Mouse (Mus musculus) MEL (cell line): Measurements from ENCODE around the gene Ltv1. TPM values are rescaled to one million over a fixed set of nuclear protein-coding genes. Genes with fewer than 3 reads are reported as not detected.

Experiments
- DNase-seq: peaks from one replicate; pipeline ENCODE4 v3.0.0; 2011; ENCODE audit warnings: low read depth, low spot score
- H3K27ac ChIP-seq: 2 replicates; pipeline ENCODE4 v1.5.1; 2012; ENCODE audit warnings: low read depth, mild to moderate bottlenecking, control low read depth, low read length, moderate library complexity; ENCODE audit not compliant: control insufficient read depth
- H3K27me3 ChIP-seq, 2 experiments: fragments of 150-350 bp in 1 of 2; sonication (generic) in 1 of 2; 2 replicates each; pipeline ENCODE4 v1.6.1; 2012; ENCODE audit warnings: low read length in 2 of 2, mild to moderate bottlenecking in 2 of 2, improper control_type of control experiment in 1 of 2, moderate library complexity in 1 of 2; ENCODE audit not compliant: insufficient read depth in 2 of 2, control insufficient read depth in 1 of 2
- H3K36me3 ChIP-seq, 2 experiments: 2 replicates each; pipeline ENCODE4 v1.6.1; 2012 to 2014; ENCODE audit warnings: low read length in 2 of 2, improper control_type of control experiment in 1 of 2, inconsistent platforms in 1 of 2, mild to moderate bottlenecking in 1 of 2; ENCODE audit not compliant: insufficient read depth in 2 of 2, control insufficient read depth in 1 of 2
- H3K4me1 ChIP-seq, 2 experiments: fragments of 150-350 bp in 1 of 2; sonication (generic) in 1 of 2; 2 replicates each; pipeline ENCODE4 v1.6.1; 2012; ENCODE audit warnings: low read length in 2 of 2, improper control_type of control experiment in 1 of 2, mild to moderate bottlenecking in 1 of 2; ENCODE audit not compliant: insufficient read depth in 2 of 2, control insufficient read depth in 1 of 2
- H3K4me3 ChIP-seq, 2 experiments: fragments of 150-350 bp in 1 of 2; sonication (generic) in 1 of 2; 2 replicates each; pipeline ENCODE4 v1.5.1; 2012; ENCODE audit warnings: low read depth in 2 of 2, low read length in 2 of 2, mild to moderate bottlenecking in 2 of 2, moderate library complexity in 2 of 2, control low read depth in 1 of 2, improper control_type of control experiment in 1 of 2; ENCODE audit not compliant: control insufficient read depth in 1 of 2, insufficient read depth in 1 of 2
- H3K79me2 ChIP-seq: 2 replicates; pipeline ENCODE4 v1.6.1; 2012; ENCODE audit warnings: mild to moderate bottlenecking, low read length, moderate library complexity; ENCODE audit not compliant: control insufficient read depth, poor library complexity, insufficient read depth
- H3K9ac ChIP-seq: 2 replicates; pipeline ENCODE4 v1.6.1; 2012; ENCODE audit warnings: low read depth, mild to moderate bottlenecking, control low read depth, low read length, moderate library complexity; ENCODE audit not compliant: control insufficient read depth, poor library complexity, severe bottlenecking
- H3K9me3 ChIP-seq: fragments of 150-350 bp; sonication (generic); replicated peaks from 2 replicates; pipeline ENCODE4 v1.6.1; 2012; ENCODE audit warnings: mild to moderate bottlenecking, low read length, improper control_type of control experiment, moderate library complexity; ENCODE audit not compliant: insufficient read depth
- BHLHE40 ChIP-seq: IDR thresholded peaks from 2 replicates; pipeline ENCODE4 v1.6.1; 2012; ENCODE audit warnings: low read depth, mild to moderate bottlenecking, inconsistent platforms, low read length, improper control_type of control experiment, borderline replicate concordance
- ELF1 ChIP-seq: IDR thresholded peaks from 2 replicates; pipeline ENCODE4 v1.6.1; 2014; ENCODE audit warnings: low read depth, mild to moderate bottlenecking, inconsistent platforms, low read length, improper control_type of control experiment, moderate library complexity
- EP300 ChIP-seq, 2 experiments: IDR thresholded peaks; 2 replicates each; pipeline ENCODE4 v1.6.1; 2011; ENCODE audit warnings: improper control_type of control experiment in 2 of 2, low read length in 2 of 2, low read depth in 1 of 2, mild to moderate bottlenecking in 1 of 2
- KAT2A ChIP-seq: conservative IDR thresholded peaks from 2 replicates; pipeline ENCODE4 v1.6.1; 2012; ENCODE audit warnings: low read depth, low read length, improper control_type of control experiment, inconsistent platforms
- POLR2A ChIP-seq, 2 experiments: IDR thresholded peaks; 2 replicates each; pipeline ENCODE4 v1.6.1; 2011 to 2012; ENCODE audit warnings: low read length in 2 of 2, mild to moderate bottlenecking in 2 of 2, control low read depth in 1 of 2, improper control_type of control experiment in 1 of 2, low read depth in 1 of 2, moderate library complexity in 1 of 2; ENCODE audit not compliant: control insufficient read depth in 1 of 2, insufficient read depth in 1 of 2, poor library complexity in 1 of 2
- RAD21 ChIP-seq: IDR thresholded peaks from 2 replicates; pipeline ENCODE4 v1.6.1; 2011; ENCODE audit warnings: mild to moderate bottlenecking, low read depth, low read length, improper control_type of control experiment
- RCOR1 ChIP-seq: IDR thresholded peaks from 2 replicates; pipeline ENCODE4 v1.6.1; 2012; ENCODE audit warnings: low read depth, mild to moderate bottlenecking, inconsistent platforms, low read length, improper control_type of control experiment
- TBP ChIP-seq: IDR thresholded peaks from 2 replicates; pipeline ENCODE4 v1.8.0; 2011; ENCODE audit warnings: low read depth, low read length, improper control_type of control experiment
- UBTF ChIP-seq: IDR thresholded peaks from 2 replicates; pipeline ENCODE4 v1.6.1; 2012; ENCODE audit warnings: low read depth, mild to moderate bottlenecking, inconsistent platforms, low read length, improper control_type of control experiment, moderate library complexity, borderline replicate concordance; ENCODE audit not compliant: insufficient read depth
- USF1 ChIP-seq: IDR thresholded peaks from 2 replicates; pipeline ENCODE4 v1.6.1; 2014; ENCODE audit warnings: low read depth, mild to moderate bottlenecking, inconsistent platforms, low read length, improper control_type of control experiment, moderate library complexity
- ZKSCAN1 ChIP-seq: IDR thresholded peaks from 2 replicates; pipeline ENCODE4 v1.6.1; 2012; ENCODE audit warnings: low read depth, mild to moderate bottlenecking, inconsistent platforms, low read length, improper control_type of control experiment, moderate library complexity
- ZNF384 ChIP-seq: IDR thresholded peaks from 2 replicates; pipeline ENCODE4 v1.6.1; 2012; ENCODE audit warnings: low read depth, mild to moderate bottlenecking, inconsistent platforms, low read length, improper control_type of control experiment
- polyA plus RNA-seq, 2 experiments: library from polyadenylated mRNA; stranded (reverse) in 1 of 2; unstranded in 1 of 2; fragments of >175 nt in 1 of 2; fragments of >200 nt in 1 of 2; gene quantifications; 2 replicates each; pipeline versions ENCODE4 v1.2.1 to v1.2.4; 2012; ENCODE audit warnings: low replicate concordance in 2 of 2, low read depth in 1 of 2; ENCODE audit not compliant: insufficient read length in 2 of 2, insufficient read depth in 1 of 2, missing spikeins in 1 of 2
- total RNA-seq: library from RNA; depleted of rRNA; stranded (reverse); fragments of 300-350 nt; gene quantifications from 2 replicates; pipeline ENCODE4 v1.2.3, GENCODE M21; 2012; rRNA removed

Ltv1 gene
- total and polyA plus RNA-seq, 3 experiments: 29.4 to 58.1 TPM; not detected in 1

- no peak overlapping the region for H3K9ac ChIP-seq
- H3K27me3 ChIP-seq: peaks cover 0 to 1% of the 10 kb centered on the region in 2 experiments; a peak in 1 of 4 replicates
- no peaks in the 10 kb centered on the region for H3K36me3 ChIP-seq
- no peaks in the 10 kb centered on the region for H3K4me1 ChIP-seq
- H3K9me3 ChIP-seq: no peaks in the 10 kb centered on the region
- no peaks in the 10 kb centered on the region for H3K79me2 ChIP-seq
- no peak for TF ChIP-seq USF1
- no peak for TF ChIP-seq ZNF384
- TF ChIP-seq TBP: no peak
- no peak for TF ChIP-seq ELF1
- no peak for TF ChIP-seq RAD21
- TF ChIP-seq KAT2A: no peak
- TF ChIP-seq RCOR1: no peak
- TF ChIP-seq UBTF: no peak
- no peak for TF ChIP-seq EP300 (IDR thresholded peaks at IDR 0.05; ENCODE audit: low read depth in 1 of 2, low read length in 2 of 2)
- no peak for TF ChIP-seq ZKSCAN1
- no peak for TF ChIP-seq BHLHE40
- H3K27ac ChIP-seq: no peak overlapping the region
- H3K4me3 ChIP-seq: no peak overlapping the region
- DNase-seq: no peak
These were observed 57.7 kb downstream of the Ltv1 start for GRCm38 (mm10) chr10:13135276-13135675.

GRCm38 (mm10) chr10:13133850-13134249, 59.1 kb downstream of the Ltv1 start:
- H3K27ac ChIP-seq: no peak overlapping the region
- TF ChIP-seq POLR2A (IDR thresholded peaks at IDR 0.05; ENCODE audit: control insufficient read depth in 1 of 2, insufficient read depth in 1 of 2, low read depth in 1 of 2, low read length in 2 of 2, poor library complexity in 1 of 2): no peak
- no peaks in the 10 kb centered on the region for H3K9me3 ChIP-seq
- H3K4me3 ChIP-seq: no peak overlapping the region
- H3K27me3 ChIP-seq: peaks cover 0 to 1% of the 10 kb centered on the region in 2 experiments; a peak in 1 of 4 replicates
- DNase-seq: no peak
- H3K9ac ChIP-seq: no peak overlapping the region
- H3K79me2 ChIP-seq: no peaks in the 10 kb centered on the region
- H3K36me3 ChIP-seq: no peaks in the 10 kb centered on the region
- no peaks in the 10 kb centered on the region for H3K4me1 ChIP-seq

Other genes starting within 250 kb of the Ltv1 start
- 1.9 and 3.2 TPM in 2 replicates for gene Stx11, start 228.9 kb downstream of the Ltv1 start, total RNA-seq
- gene Stx11, start 228.9 kb downstream of the Ltv1 start, polyA plus RNA-seq: 1 to 10 TPM in 1 of 2 experiments, not detected in 1; 2.9 TPM
- gene Sf3b5, start 187.8 kb downstream of the Ltv1 start, total RNA-seq: 16.6 and 17.5 TPM in 2 replicates
- gene Sf3b5, start 187.8 kb downstream of the Ltv1 start, polyA plus RNA-seq: 10 to 100 TPM in 1 of 2 experiments, not detected in 1; 57.4 TPM
- gene Plagl1, start 132.7 kb downstream of the Ltv1 start, total RNA-seq: not detected in 2 replicates
- not detected for gene Plagl1, start 132.7 kb downstream of the Ltv1 start, polyA plus RNA-seq
- gene Zc2hc1b, start 15.1 kb downstream of the Ltv1 start, total RNA-seq: not detected in 2 replicates
- under 1 TPM in 1 of 2 experiments, not detected in 1; 0.07 TPM for gene Zc2hc1b, start 15.1 kb downstream of the Ltv1 start, polyA plus RNA-seq